Mouse (Mus musculus): ENCODE results near the gene Atp6v1g2. TPM values are rescaled to one million over a fixed set of nuclear protein-coding genes. Genes with fewer than 3 reads are reported as not detected.
A peak's percentile ranks its signal among the peaks of the same experiment; 100 is the strongest.

Gene Atp6v1g2
- polyA plus RNA-seq, 1 experiment from 2014 or later, result 151 TPM

GRCm38 (mm10) chr17:35218516-35219193 lies 14.8 kb upstream of the Atp6v1g2 start:
- Histone ChIP-seq H3K36me3 (ENCODE audit: control insufficient read depth, insufficient read depth, low read length) (no peaks in the 10 kb centered on the region), H3K9ac (ENCODE audit: low read depth, low read length) (no peak overlapping the region)
- no peak for ATAC-seq

GRCm38 (mm10) chr17:35219601-35220041 lies 13.8 kb upstream of the Atp6v1g2 start:
- no peaks in the 10 kb centered on the region for H3K27me3 ChIP-seq (replicated peaks; ENCODE audit: control insufficient read depth, insufficient read depth, low read length)
- WGBS, result 84% methylated on average over 6 of the region's 6 CpGs
- H3K36me3 ChIP-seq (ENCODE audit: control insufficient read depth, insufficient read depth, low read length), result no peaks in the 10 kb centered on the region
- ATAC-seq, result no peak
- H3K4me2 ChIP-seq (ENCODE audit: low read length), result no peak overlapping the region
- H3K4me3 ChIP-seq (ENCODE audit: low read length), result no peak overlapping the region
- H3K9ac ChIP-seq (ENCODE audit: low read depth, low read length), result no peak overlapping the region
- no peak overlapping the region for H3K27ac ChIP-seq (ENCODE audit: low read depth, low read length)
- H3K9me3 ChIP-seq (ENCODE audit: control insufficient read depth, low read length), result no peaks in the 10 kb centered on the region
- H3K4me1 ChIP-seq (ENCODE audit: control insufficient read depth, insufficient read depth, low read depth, low read length), result no peaks in the 10 kb centered on the region

More at GRCm38 (mm10) chr17:35218516-35219193, 14.8 kb upstream of the Atp6v1g2 start:
- Histone ChIP-seq H3K27ac (ENCODE audit: low read depth, low read length) (no peak overlapping the region), H3K4me1 (ENCODE audit: control insufficient read depth, insufficient read depth, low read depth, low read length) (no peaks in the 10 kb centered on the region), H3K27me3 (replicated peaks; ENCODE audit: control insufficient read depth, insufficient read depth, low read length) (no peaks in the 10 kb centered on the region), H3K4me3 (ENCODE audit: low read length) (no peak overlapping the region), H3K4me2 (ENCODE audit: low read length) (no peak overlapping the region), H3K9me3 (ENCODE audit: control insufficient read depth, low read length) (no peaks in the 10 kb centered on the region)
- 82% methylated on average over 15 of the region's 18 CpGs for WGBS

GRCm38 (mm10) chr17:35220156-35220952 lies 13.1 kb upstream of the Atp6v1g2 start, which contains the start of gene Gm16181:
Gm16181 (plus strand) TSS chr17:35220834.
- no peaks in the 10 kb centered on the region for H3K4me1 ChIP-seq (ENCODE audit: control insufficient read depth, insufficient read depth, low read depth, low read length)
- H3K36me3 ChIP-seq (ENCODE audit: control insufficient read depth, insufficient read depth, low read length), result no peaks in the 10 kb centered on the region
- H3K9ac ChIP-seq (ENCODE audit: low read depth, low read length), result no peak within 1 kb of the TSS
- no peak within 1 kb of the TSS for H3K27ac ChIP-seq (ENCODE audit: low read depth, low read length)
- H3K27me3 ChIP-seq (replicated peaks; ENCODE audit: control insufficient read depth, insufficient read depth, low read length), result no peaks in the 10 kb centered on the region
- no peak within 1 kb of the TSS for H3K4me3 ChIP-seq (ENCODE audit: low read length)
- H3K4me2 ChIP-seq (ENCODE audit: low read length), result no peak within 1 kb of the TSS
- H3K9me3 ChIP-seq (ENCODE audit: control insufficient read depth, low read length), result no peaks in the 10 kb centered on the region
- 79% methylated on average over 28 of the region's 28 CpGs for WGBS
- ATAC-seq, result no peak

- 65% methylated on average over 6 of the region's 6 CpGs for WGBS
- no peak overlapping the region for H3K4me3 ChIP-seq (ENCODE audit: low read length)
- H3K9me3 ChIP-seq (ENCODE audit: control insufficient read depth, low read length), result no peaks in the 10 kb centered on the region
- no peak for ATAC-seq
- no peak overlapping the region for H3K9ac ChIP-seq (ENCODE audit: low read depth, low read length)
- H3K4me1 ChIP-seq (ENCODE audit: control insufficient read depth, insufficient read depth, low read depth, low read length), result no peaks in the 10 kb centered on the region
- peaks cover under 1% of the 10 kb centered on the region; the same call in 1 of the 2 replicates for H3K36me3 ChIP-seq (ENCODE audit: control insufficient read depth, insufficient read depth, low read length)
- H3K27me3 ChIP-seq (replicated peaks; ENCODE audit: control insufficient read depth, insufficient read depth, low read length), result no peaks in the 10 kb centered on the region
- no peak overlapping the region for H3K4me2 ChIP-seq (ENCODE audit: low read length)
- H3K27ac ChIP-seq (ENCODE audit: low read depth, low read length), result no peak overlapping the region
Measured at GRCm38 (mm10) chr17:35222299-35222698, 11.2 kb upstream of the Atp6v1g2 start.

- no peak overlapping the region for H3K27ac ChIP-seq (ENCODE audit: low read depth, low read length)
- no peak overlapping the region for H3K4me2 ChIP-seq (ENCODE audit: low read length)
- H3K9ac ChIP-seq (ENCODE audit: low read depth, low read length), result no peak overlapping the region
- WGBS, result 98% methylated on average over 4 of the region's 4 CpGs
- no peaks in the 10 kb centered on the region for H3K9me3 ChIP-seq (ENCODE audit: control insufficient read depth, low read length)
- H3K27me3 ChIP-seq (replicated peaks; ENCODE audit: control insufficient read depth, insufficient read depth, low read length), result no peaks in the 10 kb centered on the region
- no peak overlapping the region for H3K4me3 ChIP-seq (ENCODE audit: low read length)
- ATAC-seq, result no peak
- H3K36me3 ChIP-seq (ENCODE audit: control insufficient read depth, insufficient read depth, low read length), result peaks cover 12% of the 10 kb centered on the region
- no peaks in the 10 kb centered on the region for H3K4me1 ChIP-seq (ENCODE audit: control insufficient read depth, insufficient read depth, low read depth, low read length)
Measured at GRCm38 (mm10) chr17:35224641-35225040, 8.8 kb upstream of the Atp6v1g2 start.

GRCm38 (mm10) chr17:35225456-35225855 lies 8.0 kb upstream of the Atp6v1g2 start:
- Histone ChIP-seq H3K27me3 (replicated peaks; ENCODE audit: control insufficient read depth, insufficient read depth, low read length) (no peaks in the 10 kb centered on the region), H3K9me3 (ENCODE audit: control insufficient read depth, low read length) (no peaks in the 10 kb centered on the region), H3K36me3 (ENCODE audit: control insufficient read depth, insufficient read depth, low read length) (peaks cover 12% of the 10 kb centered on the region), H3K9ac (ENCODE audit: low read depth, low read length) (no peak overlapping the region), H3K4me2 (ENCODE audit: low read length) (no peak overlapping the region), H3K4me1 (ENCODE audit: control insufficient read depth, insufficient read depth, low read depth, low read length) (no peaks in the 10 kb centered on the region), H3K27ac (ENCODE audit: low read depth, low read length) (no peak overlapping the region), H3K4me3 (ENCODE audit: low read length) (no peak overlapping the region)
- ATAC-seq, result no peak
- 97% methylated on average over 5 of the region's 5 CpGs for WGBS

- no peak overlapping the region for H3K27ac ChIP-seq (ENCODE audit: low read depth, low read length)
- H3K27me3 ChIP-seq (replicated peaks; ENCODE audit: control insufficient read depth, insufficient read depth, low read length), result no peaks in the 10 kb centered on the region
- no peak overlapping the region for H3K9ac ChIP-seq (ENCODE audit: low read depth, low read length)
- no peak overlapping the region for H3K4me2 ChIP-seq (ENCODE audit: low read length)
- no peak overlapping the region for H3K4me3 ChIP-seq (ENCODE audit: low read length)
- H3K36me3 ChIP-seq (ENCODE audit: control insufficient read depth, insufficient read depth, low read length), result peaks cover 16% of the 10 kb centered on the region
- ATAC-seq, result no peak
- H3K9me3 ChIP-seq (ENCODE audit: control insufficient read depth, low read length), result no peaks in the 10 kb centered on the region
- WGBS, result 89% methylated on average over 14 of the region's 14 CpGs
- no peaks in the 10 kb centered on the region; the same call in none of the 2 replicates for H3K4me1 ChIP-seq (ENCODE audit: control insufficient read depth, insufficient read depth, low read depth, low read length)
Measured at GRCm38 (mm10) chr17:35226561-35227046, 6.9 kb upstream of the Atp6v1g2 start.

GRCm38 (mm10) chr17:35231022-35231421 lies 2.4 kb upstream of the Atp6v1g2 start:
- ATAC-seq, result no peak
- Histone ChIP-seq H3K27me3 (replicated peaks; ENCODE audit: control insufficient read depth, insufficient read depth, low read length) (no peaks in the 10 kb centered on the region), H3K4me3 (ENCODE audit: low read length) (no peak overlapping the region), H3K9me3 (ENCODE audit: control insufficient read depth, low read length) (no peaks in the 10 kb centered on the region), H3K27ac (ENCODE audit: low read depth, low read length) (no peak overlapping the region), H3K4me2 (ENCODE audit: low read length) (no peak overlapping the region), H3K4me1 (ENCODE audit: control insufficient read depth, insufficient read depth, low read depth, low read length) (peaks cover 16% of the 10 kb centered on the region), H3K36me3 (ENCODE audit: control insufficient read depth, insufficient read depth, low read length) (peaks cover 16% of the 10 kb centered on the region), H3K9ac (ENCODE audit: low read depth, low read length) (no peak overlapping the region)
- 92% methylated on average over 10 of the region's 10 CpGs for WGBS

GRCm38 (mm10) chr17:35232043-35232442 lies 1.4 kb upstream of the Atp6v1g2 start:
- H3K9me3 ChIP-seq (ENCODE audit: control insufficient read depth, low read length), result no peaks in the 10 kb centered on the region
- H3K4me3 ChIP-seq (ENCODE audit: low read length), result no peak overlapping the region
- no peak overlapping the region for H3K27ac ChIP-seq (ENCODE audit: low read depth, low read length)
- peak overlapping the region; percentile 39 for H3K4me2 ChIP-seq (ENCODE audit: low read length)
- no peak for ATAC-seq
- H3K27me3 ChIP-seq (replicated peaks; ENCODE audit: control insufficient read depth, insufficient read depth, low read length), result no peaks in the 10 kb centered on the region
- peaks cover 16% of the 10 kb centered on the region for H3K36me3 ChIP-seq (ENCODE audit: control insufficient read depth, insufficient read depth, low read length)
- H3K9ac ChIP-seq (ENCODE audit: low read depth, low read length), result peak overlapping the region; percentile 11; the same call in 1 of the 2 replicates
- WGBS, result 11% methylated on average over 12 of the region's 12 CpGs
- peaks cover 22% of the 10 kb centered on the region for H3K4me1 ChIP-seq (ENCODE audit: control insufficient read depth, insufficient read depth, low read depth, low read length)

Measured in hindbrain, embryonic 16.5 days (tissue).